Mouse (Mus musculus) adrenal gland, postnatal 10 days (tissue): Measurements from ENCODE around the gene Shisa9. TPM values are rescaled to one million over a fixed set of nuclear protein-coding genes. Genes with fewer than 3 reads are reported as not detected.
A peak's percentile ranks its signal among the peaks of the same experiment; 100 is the strongest.
"Not testable (repeated sequence)": the region's sequence is repeated elsewhere in the genome, so short reads cannot be mapped to it uniquely, and the experiment has no call there.

Experiments
- DNase-seq: peaks from one replicate; pipeline ENCODE4 v3.0.0; 2021; ENCODE audit warnings: mixed read lengths
- long read RNA-seq, 2 experiments: library from polyadenylated mRNA; stranded (forward); transcript quantifications; one replicate each; pipeline ENCODE4 v2.0.0; 2021
- total RNA-seq, 2 experiments: library from RNA; stranded (reverse); gene quantifications; 2 replicates each; pipeline ENCODE4 v1.2.3; 2021

The Shisa9 gene
- 1 to 10 TPM; 2.3 to 3.3 TPM for total RNA-seq
- long read RNA-seq, experiment 1, partial matches to known transcripts = 0 of 2 reads
- long read RNA-seq, experiment 1, other reads (novel, unspliced or antisense) = 2 of 2 reads
- long read RNA-seq, experiment 2 = 0 reads

DNA sequence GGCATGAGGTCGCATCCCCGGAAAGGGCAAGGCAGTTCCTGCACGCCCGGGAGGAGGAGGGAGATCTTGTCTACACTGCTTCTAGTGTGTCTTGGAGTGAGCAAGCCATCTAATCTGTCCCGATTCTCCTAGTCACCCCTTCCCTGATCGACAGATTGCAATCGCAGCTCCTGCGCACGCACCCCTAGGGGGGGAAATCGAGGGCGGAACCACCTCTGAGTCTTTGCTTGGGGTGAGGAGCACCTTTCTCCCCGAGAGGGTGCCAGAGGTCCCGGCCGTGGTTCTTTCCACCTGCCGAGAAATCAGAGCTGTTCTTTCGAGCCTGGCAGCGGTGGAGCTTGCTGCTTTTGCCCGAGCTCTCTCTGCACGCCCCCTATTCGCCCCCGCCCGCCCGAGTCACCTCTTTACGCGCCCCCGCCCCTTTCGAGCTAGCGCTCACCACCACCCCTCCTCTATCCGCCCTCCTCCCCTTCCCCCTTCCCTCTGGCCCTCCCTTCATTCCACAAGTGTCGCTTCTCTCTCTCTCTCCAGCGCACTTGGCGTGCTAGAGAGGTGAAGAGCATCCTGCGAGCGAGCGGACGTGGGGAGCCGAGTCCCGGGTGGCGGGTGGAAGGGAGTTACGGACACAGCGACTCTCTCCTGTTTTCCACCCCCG, at the start of gene Shisa9:
Gene Shisa9 (plus strand): TSS at position 498 of the 655 bp plus-strand sequence.
- peak; percentile 22 for DNase-seq

DNA sequence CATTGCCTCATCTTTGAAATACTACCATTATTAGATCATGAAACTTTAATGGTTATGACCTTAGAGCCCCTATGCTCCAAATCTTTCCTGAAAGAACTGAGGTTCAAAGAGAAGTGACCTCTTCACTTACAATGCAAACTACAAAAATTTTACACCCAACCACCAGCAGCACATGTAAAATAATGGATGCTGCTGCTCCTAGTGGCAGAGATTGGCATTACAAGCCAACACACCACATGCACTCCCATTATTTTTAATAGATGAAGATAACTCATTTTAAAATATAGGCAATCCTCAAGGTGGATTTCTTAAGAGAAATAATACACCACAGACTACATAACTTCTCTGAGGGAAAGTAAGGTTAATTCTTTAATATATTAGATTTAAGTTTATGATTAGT, 43.4 kb upstream of the Shisa9 start:
- DNase-seq = peak; percentile 69

DNA sequence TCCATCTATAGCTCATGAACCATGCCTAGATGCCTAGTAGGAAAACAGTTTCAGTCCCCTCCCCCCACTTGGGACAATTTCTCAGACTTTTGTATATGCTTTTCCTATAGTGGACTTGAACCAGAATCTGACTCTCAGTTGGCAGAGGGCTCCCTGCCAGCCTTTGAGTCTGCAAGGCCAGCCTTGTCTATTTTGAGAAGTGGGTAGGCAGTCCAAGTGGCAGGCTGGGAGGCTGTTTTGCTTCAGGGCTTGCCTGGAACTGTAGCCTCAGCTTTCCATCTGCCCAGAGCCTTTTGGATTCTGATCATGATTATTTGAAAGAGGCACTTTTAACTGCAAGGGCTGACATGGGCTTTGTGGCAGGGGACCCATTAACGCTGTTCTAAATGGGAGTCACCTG, 23.2 kb upstream of the Shisa9 start:
- DNase-seq = no peak

DNA sequence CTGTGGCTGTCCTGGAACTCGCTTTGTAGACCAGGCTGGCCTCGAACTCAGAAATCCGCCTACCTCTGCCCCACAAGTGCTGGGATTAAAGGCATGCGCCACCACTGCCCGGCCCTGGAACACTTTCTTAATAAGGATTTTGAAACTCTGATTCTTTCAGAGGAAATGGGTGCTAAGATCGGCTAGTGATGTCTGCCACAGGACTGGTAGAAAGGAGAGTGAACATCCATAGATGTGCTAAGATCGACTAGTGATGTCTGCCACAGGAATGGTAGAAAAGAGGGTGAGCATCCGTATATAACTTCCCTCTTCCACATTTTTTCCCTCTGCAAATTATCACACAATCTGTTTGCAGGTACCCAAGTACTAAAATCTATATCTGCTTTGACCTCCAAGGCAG, 17.9 kb upstream of the Shisa9 start:
- DNase-seq = no peak

DNA sequence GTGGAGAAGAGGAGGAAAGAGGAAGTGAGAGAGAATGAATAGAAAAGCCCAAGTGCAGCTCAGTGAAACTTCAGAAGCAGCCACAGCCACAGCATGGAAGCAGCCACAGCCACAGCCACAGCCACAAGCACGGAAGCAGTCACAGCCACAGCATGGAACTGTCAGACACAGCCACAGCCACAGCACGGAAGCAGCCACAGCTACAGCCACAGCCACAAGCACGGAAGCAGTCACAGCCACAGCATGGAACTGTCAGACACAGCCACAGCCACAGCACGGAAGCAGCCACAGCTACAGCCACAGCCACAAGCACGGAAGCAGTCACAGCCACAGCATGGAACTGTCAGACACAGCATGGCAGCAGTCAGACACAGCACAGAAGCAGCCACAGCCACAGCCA, 17.1 kb upstream of the Shisa9 start:
- DNase-seq = not testable (repeated sequence)

DNA sequence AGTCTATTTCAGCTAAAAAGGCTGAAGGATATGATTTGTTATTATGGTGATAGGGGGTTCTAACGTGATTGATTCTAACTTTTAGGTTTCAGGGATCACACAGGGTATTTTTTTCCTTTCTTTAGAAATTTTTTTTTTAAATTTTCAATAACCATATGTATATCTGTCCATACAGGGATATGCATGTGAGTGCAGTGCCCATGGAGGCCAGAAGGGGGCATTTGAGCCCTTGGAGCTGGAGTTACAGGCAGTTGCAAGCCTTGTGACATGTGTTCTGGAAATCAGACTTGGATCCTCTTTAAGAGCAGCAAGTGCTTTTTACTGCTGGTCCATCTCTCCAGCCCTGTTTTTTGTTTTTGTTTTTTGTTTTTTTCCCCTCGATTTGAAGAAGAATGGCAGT, 16.3 kb upstream of the Shisa9 start:
- no peak for DNase-seq

DNA sequence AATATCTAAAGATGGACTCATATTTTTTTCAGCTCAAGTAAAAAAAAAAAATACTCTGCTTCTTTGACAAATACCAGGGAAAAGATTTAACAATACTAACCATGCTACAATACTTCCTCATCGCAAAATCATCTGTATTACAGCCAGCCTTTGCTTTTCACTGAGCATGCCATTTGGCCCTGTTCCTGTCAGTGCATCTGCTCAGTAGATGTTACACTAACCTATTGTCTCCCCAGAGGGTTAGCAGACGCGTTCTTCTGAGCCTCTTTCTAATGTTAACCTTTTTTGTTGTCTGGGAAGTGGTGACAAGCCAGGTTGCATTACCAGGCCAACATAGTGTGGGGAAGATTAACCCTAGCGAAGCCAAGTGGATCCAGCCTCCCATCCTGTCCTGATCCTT, 10.2 kb upstream of the Shisa9 start:
- DNase-seq = no peak

DNA sequence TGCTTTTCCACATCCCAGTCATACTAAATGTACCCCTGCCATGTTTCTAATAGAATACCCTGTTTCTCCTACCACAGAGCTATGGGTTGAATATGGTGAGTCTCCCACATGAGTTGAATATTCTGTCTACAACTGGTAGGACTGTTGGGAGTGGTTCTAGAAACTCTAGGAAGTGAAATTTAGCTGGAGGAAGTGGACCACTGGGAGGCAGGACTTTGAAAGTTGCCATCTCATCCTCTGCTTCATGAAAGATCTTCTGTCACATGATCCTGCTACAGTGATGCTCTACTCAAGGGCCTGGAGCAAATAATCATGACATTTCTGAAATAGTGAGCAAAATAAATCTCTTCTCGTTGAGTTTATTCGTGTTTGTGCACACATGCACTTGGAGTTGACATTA, 7.2 kb upstream of the Shisa9 start:
- no peak for DNase-seq

DNA sequence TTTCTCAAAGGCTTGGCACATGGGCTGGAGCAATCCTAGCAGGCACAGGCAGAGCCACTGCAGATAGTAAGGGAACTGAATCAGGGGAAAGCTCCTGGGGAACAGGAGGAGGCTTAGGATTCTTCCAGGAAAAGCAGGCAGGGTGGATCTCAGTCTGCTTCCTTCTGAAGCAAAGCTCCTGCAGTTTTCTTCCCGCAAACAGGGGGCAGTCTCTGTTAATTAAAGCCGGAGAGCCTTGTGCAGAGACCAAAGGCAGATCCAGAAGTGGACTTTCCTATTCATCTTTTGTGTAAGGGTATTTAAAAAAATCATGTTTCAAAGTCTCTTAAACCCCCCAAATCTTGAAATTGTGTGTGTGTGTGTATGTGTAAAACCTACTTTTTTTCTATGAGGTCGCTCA, 3.1 kb upstream of the Shisa9 start:
- peak; percentile 62 for DNase-seq

DNA sequence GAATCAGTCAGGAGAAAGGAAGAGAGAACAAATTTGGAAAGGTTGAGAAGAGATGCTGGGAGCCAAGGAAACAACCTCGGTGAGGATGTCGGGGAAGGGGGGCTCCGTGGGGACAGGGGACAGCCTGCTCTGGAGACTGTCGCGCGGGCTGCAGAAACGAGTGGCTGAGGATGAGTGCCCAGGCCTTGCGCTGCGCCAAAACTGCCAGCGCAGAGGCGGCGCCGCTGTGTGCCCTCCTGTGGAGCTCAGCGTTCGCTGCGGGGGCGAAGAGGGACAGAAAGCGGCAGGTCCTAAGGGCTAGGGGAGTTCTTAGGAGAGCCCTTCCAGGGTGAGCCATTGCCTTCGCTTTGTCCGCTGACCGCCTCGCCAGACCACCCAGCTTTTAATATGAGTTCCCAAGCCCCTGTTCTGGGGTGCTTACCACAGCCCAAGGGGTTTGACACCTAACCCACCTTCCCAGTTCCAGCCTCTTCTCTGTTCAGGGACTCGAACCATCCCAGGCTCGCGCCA, 752 bp upstream of the Shisa9 start:
- peak; percentile 37 for DNase-seq

DNA sequence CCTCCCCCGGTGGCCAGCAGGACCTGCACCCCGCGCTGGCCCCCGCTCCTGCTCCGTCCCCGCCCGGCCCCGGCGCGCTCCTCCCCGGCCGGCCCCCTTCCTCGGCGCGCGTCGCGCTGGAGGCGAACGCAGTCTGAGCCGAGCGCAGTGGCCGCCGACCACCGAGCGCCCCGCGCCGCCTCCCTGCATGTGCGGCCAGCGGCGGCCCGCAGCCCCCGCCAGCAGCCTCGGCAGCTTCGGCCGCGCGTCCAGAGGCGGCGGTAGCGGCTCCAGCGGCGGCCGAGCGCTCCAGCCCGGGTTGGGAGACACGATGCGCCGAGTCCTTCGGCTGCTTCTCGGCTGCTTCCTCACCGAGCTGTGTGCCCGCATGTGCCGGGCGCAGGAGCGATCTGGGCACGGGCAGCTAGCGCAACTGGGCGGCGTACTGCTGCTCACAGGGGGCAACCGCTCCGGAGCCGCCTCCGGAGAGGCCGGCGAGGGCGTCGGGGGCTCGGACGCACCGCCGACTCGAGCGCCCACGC, 418 bp downstream of the Shisa9 start:
- peak; percentile 43 for DNase-seq

DNA sequence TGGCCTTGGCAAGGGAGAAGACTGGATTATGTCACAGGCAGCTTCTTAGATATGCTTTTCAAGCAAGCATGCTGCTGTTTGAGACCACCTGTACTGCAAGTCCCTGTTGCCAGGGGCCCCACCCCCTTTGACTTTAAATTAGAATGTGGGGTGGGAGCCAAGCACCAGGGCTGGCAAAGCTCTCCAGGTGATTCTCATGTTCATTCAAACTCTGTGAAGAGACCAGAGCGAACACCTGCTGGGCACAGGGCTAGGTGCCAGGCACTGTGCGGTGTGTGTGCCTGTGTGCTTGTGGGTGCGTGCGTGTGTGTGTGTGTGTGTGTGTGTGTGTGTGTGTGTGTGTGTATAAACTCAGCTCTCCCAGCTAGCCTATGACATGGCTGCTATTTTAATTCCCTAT, 3.1 kb downstream of the Shisa9 start:
- no peak for DNase-seq

DNA sequence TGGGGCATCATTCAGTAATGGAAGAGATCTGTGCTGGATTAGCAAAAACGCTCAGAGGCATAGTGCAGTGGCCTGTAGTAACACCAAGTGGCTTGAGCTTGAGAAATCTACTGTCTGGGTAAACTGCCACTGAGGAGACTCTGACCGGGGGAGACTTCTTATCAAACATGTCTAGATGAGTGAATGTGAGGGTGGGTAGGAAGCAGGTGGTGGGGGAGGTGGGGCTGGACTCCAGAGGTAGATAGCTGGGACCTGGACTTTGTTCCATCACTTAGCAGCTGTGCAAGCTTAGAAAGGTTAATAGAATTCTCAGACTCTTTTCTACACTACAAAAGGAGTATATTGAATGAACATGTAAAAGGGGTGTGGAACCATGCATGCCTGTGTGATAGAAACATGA, 21.3 kb downstream of the Shisa9 start:
- DNase-seq = no peak

DNA sequence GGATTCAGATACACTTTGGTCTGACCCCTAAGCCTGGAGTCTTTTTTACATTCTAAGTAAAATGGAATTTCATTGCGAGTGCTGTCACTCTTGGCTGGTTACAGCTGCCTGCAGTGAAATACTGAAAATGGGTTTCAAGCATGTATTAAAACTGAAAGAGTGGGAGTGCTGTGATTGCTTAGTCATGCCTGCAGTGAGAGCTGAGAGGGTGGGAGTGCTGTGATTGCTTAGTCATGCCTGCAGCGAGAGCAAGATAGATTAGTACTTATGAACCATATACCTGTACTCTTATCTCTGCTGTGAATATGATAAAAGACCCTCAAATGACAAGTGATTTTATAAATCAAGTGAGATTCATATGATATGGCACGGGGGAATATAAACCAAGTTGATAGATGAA, 26.2 kb downstream of the Shisa9 start:
- no peak for DNase-seq

DNA sequence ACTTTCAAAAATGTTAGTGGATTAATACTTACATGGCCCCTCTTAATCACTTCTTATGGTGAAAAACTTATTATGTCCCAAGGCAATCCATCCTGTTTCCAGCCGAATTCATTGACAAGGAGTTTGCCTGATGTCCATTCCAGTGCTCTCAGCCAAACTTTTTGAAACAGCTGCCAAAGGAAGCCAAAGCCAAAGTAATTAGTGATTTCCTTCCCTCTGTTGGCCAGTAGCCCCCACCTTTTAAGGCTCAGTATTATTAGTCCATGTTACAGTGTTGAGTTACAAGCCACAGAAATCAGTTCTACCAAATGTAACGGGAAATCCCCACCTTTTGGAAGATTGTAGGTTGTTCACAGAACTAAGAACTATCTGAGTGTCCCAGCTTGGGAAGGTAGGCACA, 28.8 kb downstream of the Shisa9 start:
- no peak for DNase-seq

DNA sequence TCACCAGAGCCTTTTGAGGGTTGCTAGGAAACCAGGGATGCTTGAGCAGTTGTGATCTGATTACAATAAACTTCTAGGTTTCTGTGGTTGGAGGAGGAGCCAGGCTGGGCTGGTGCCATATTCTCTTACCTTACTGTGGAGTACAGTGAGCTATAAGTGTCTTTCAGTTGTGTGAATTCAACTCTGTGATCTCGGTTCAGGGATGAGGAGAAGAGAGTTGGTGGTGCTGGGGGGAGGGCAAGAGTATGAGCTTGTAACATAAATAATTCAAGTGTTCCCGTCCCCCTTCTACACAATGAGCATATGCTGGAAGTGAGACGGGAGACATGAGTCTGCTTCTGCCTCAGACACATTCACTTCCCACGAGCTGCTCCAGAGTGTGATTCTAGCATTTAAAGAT, 30.6 kb downstream of the Shisa9 start:
- DNase-seq = no peak

DNA sequence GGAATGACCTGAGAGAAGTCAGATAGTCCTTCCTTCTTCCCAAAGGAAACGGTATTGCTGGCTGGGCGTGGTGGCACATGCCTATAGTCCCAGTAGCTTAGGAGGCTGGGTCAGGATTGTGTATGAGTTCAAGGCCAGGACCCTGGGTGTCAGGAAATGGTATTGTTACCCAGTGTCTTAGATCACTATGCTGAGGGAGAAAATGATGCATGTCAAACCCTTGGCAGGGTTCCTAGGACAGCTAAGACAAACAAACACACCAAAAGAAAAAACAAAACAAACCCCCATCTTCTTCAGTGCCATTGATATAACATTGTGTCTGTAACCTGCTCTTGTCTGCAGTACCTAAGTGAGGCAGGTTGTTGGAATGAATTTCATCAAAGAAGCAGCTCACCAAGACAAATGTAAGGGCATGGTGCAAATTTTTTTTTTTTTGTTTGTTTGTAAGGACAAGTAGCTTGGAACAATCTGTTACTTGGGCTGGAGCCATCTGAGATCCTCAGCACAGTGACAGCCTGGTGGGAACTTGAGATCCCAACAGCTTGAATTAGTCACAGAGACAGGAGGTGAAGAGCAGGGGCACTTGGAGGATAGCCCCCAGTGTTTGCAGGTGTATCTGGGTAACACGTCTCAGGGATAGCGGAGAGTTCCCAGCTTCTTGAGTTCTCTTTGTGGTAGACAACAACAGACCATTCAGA, 34.2 kb downstream of the Shisa9 start:
- no peak for DNase-seq

DNA sequence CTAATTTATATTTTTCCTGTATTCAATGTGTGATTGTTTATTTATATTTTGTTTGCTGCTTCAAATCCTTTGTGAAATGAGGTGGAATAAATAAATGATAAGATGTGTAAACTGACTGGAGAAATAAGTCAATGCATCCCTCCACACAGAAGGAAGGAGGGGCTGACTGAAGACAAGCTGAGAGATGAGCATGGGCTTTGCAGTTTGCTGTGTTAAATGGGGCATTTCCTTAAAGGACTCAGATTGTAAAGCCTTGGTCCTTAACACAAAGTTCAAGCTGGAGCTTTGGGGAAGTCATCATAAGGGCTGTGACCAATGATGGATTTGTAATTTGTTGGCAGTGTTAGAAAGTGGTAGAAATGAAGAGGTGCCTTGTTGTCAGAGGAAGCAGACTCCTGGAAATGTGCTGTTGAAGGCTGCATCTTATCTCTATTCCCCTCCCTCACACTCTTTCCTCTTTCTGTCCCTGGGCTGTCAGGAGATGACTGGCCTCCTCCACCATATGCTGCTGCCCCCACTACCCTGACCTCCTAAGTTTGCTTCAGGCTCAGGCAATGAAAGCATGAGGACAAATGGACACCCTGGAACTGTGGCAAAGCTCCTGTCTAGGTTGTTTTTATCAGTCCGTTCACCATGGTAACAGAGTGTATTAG, 36.3 kb downstream of the Shisa9 start:
- no peak for DNase-seq

DNA sequence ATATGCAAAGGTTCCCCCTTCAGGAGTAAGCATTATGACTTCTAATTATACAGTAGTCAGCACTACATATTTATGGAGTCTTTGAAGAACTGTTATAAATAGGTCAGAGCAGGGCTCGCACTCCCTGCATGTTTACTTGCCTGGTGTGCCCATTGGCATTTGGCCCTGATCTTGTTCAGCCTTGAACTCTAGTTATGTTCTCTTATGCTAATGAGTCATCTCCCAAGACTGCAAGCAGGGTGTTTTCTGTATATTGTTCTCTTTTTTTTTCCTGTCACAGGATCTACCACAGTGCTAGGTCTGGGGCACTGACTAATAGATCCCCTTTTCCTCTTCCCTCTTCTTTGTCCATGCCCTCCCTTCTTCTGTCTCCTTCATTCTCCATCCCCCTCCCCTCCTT, 48.5 kb downstream of the Shisa9 start:
- peak; percentile 29 for DNase-seq

DNA sequence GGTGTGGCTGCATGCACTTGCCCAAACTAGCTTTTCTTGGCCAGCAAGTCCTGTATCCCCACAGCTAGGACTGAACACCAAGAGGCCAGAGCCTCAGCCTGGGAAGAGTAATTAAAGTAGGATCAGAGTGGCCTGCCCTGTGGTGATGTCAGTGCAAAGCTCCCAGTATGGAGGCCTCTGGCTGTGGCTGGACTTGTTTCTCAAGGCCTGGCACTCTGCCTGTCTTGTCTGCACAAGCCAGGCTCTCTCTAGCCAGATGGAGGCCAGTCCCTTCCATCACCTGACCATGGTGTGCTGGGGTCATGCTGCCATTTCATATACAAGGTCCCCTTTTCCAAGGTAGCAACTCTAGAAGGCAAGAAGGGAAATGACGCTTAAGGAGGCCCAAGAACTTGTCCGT, 51.0 kb downstream of the Shisa9 start:
- peak; percentile 46 for DNase-seq

DNA sequence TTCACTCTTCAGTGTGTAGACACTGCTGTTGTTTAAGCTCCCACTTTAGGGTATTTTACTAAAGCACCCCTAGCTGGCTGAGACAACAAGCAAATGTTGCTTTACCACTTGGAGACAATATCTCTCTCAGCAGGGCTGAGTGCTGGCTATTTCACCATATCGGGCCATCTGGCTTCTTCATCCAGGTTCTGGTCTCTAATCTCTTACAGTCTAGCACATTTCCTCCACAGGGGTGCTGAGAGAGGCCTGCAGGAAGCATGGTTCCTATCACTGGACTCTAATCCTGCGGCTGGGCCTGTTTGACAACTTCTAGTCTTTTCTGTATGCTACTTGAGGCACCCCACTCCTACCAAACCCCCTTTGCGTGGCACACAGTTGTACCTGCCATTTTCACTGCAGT, 51.7 kb downstream of the Shisa9 start:
- DNase-seq = no peak

DNA sequence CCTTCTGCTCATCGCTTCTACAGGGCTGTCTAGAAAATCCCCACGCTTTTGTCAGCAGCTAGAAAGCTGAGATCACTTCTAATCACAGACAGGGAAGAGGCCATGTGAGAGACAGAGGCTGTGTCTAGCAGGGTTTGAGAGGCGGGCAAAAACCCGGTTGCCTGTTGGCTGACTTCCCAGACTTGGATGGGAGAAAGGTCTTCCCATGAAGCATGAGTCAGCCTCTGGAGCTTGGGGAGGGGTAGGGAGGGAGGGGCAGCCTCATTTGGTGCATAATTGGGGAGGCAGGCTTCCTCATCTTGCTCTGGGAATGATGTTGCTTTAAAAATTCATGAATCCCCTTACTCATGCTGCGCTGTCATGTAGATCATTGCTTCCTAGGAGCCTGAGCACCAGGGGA, 57.0 kb downstream of the Shisa9 start:
- peak; percentile 83 for DNase-seq

DNA sequence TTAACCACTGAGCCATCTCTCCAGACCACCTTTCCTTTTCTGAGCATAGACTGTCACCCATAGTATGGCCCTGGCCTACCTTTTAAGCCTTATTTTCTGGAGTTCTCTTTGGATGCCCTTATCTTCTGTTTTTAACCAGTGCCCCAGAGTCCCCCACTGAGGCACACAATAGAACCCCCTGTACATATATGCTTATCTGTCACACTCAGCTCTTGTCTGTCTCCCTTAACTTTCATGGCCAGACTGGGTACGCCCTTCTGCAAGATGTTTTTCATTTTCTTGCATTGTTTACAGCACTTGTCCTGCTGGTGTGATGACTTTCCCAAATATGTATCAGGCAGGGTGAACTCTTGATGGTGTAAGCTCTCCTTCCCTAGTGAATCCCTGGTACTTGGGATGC, 68.1 kb downstream of the Shisa9 start:
- no peak for DNase-seq
